Mouse (Mus musculus) kidney, adult 2 months (tissue): ENCODE measurements around the gene Ppp1r3c. TPM values are rescaled to one million over a fixed set of nuclear protein-coding genes. Genes with fewer than 3 reads are reported as not detected.

ENCODE experiments used
- DNase-seq: peaks from one replicate; pipeline ENCODE4 v3.0.0; 2021
- H3K27ac ChIP-seq: fragments of 200-500 bp; 2 replicates; pipeline ENCODE4 v1.5.1; 2012; ENCODE audit warnings: low read depth, low read length, control low read depth, inconsistent platforms; ENCODE audit not compliant: insufficient read depth
- H3K27me3 ChIP-seq: fragments of 200-500 bp; replicated peaks from 2 replicates; pipeline ENCODE4 v1.6.1; 2012; ENCODE audit warnings: mild to moderate bottlenecking, moderate library complexity, low read length, inconsistent platforms; ENCODE audit not compliant: control insufficient read depth, insufficient read depth
- H3K36me3 ChIP-seq: fragments of 200-500 bp; 2 replicates; pipeline ENCODE4 v1.6.1; 2012; ENCODE audit warnings: mild to moderate bottlenecking, moderate library complexity, low read length, inconsistent platforms; ENCODE audit not compliant: control insufficient read depth, insufficient read depth
- H3K4me1 ChIP-seq: fragments of 200-500 bp; 2 replicates; pipeline ENCODE4 v1.6.1; 2011; ENCODE audit warnings: low read length; ENCODE audit not compliant: control insufficient read depth, insufficient read depth
- H3K4me3 ChIP-seq: fragments of 200-500 bp; 2 replicates; pipeline ENCODE4 v1.5.1; 2011; ENCODE audit warnings: mild to moderate bottlenecking, low read depth, low read length, control low read depth; ENCODE audit not compliant: insufficient read depth
- CTCF ChIP-seq: fragments of 200-500 bp; conservative IDR thresholded peaks from 2 replicates; pipeline ENCODE4 v1.5.1; 2011; ENCODE audit warnings: low read depth, mild to moderate bottlenecking, control low read depth, low read length, moderate library complexity, mixed read lengths; ENCODE audit not compliant: insufficient read depth, insufficient read length
- POLR2A ChIP-seq: fragments of 200-500 bp; IDR thresholded peaks from one replicate; pipeline ENCODE4 v1.6.1; 2011; ENCODE audit warnings: low read depth, low read length, control low read depth
- WGBS: fragments of 180-500 bp; shearing (Covaris S2); methylation state at CpG from one replicate; pipeline ENCODE4 v1.1.7; 2018; 5-methylcytosine and 5-hydroxymethylcytosine counted together
- polyA plus RNA-seq: library from polyadenylated mRNA; depleted of rRNA; stranded (reverse); fragments of >200 nt; gene quantifications from 2 replicates; pipeline ENCODE4 v1.2.3, GENCODE M21; 2012

The Ppp1r3c gene
- polyA plus RNA-seq, 1 experiment: 4.6 TPM

- no peak for DNase-seq
- Histone ChIP-seq H3K4me1 (no peaks in the 10 kb centered on the region), H3K36me3 (no peaks in the 10 kb centered on the region), H3K27me3 (no peaks in the 10 kb centered on the region), H3K4me3 (no peak overlapping the region), H3K27ac (no peak overlapping the region)
- 57% methylated on average over 8 of the region's 8 CpGs for WGBS
- TF ChIP-seq POLR2A (no peak), CTCF (no peak)
Observed at GRCm38 (mm10) chr19:36768084-36768483, 31.6 kb upstream of the Ppp1r3c start.

- H3K27me3 ChIP-seq: no peaks in the 10 kb centered on the region
- H3K4me1 ChIP-seq: no peaks in the 10 kb centered on the region
- no peak overlapping the region for H3K4me3 ChIP-seq
- no peak for DNase-seq
- TF ChIP-seq CTCF: no peak
- H3K27ac ChIP-seq: no peak overlapping the region
- WGBS: 81% methylated on average over 5 of the region's 5 CpGs
- H3K36me3 ChIP-seq: no peaks in the 10 kb centered on the region
Observed at GRCm38 (mm10) chr19:36764451-36764850, 28.0 kb upstream of the Ppp1r3c start.

- H3K36me3 ChIP-seq: no peaks in the 10 kb centered on the region
- no peak overlapping the region for H3K27ac ChIP-seq
- DNase-seq: no peak
Observed at GRCm38 (mm10) chr19:36748996-36749395, 12.5 kb upstream of the Ppp1r3c start.

DNA sequence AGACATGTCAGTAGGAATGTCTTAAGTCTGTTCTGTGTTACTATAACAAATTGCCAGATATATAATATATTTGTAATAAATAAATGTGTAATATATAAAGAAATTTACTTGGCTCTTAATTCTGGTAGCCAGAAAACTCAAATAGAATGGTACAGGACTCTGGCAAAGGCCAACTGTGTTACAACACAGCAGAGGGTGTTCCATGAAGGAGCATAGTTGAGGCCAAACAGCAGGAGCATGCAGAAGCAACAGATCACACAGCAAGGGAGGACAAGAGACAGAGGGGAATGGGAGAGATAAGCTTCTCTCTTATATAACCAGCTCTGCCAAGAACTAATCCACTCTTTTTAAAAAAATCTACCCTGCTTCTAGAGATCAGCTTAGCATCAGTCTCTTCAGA is 5.9 kb upstream of the Ppp1r3c start:
- no peaks in the 10 kb centered on the region for H3K27me3 ChIP-seq
- TF ChIP-seq CTCF (no peak), POLR2A (no peak)
- no peak overlapping the region for H3K4me3 ChIP-seq
- H3K27ac ChIP-seq: no peak overlapping the region
- H3K4me1 ChIP-seq: no peaks in the 10 kb centered on the region
- no peaks in the 10 kb centered on the region for H3K36me3 ChIP-seq
- DNase-seq: no peak

More at GRCm38 (mm10) chr19:36748996-36749395, 12.5 kb upstream of the Ppp1r3c start:
- Histone ChIP-seq H3K27me3 (no peaks in the 10 kb centered on the region), H3K4me1 (no peaks in the 10 kb centered on the region), H3K4me3 (no peak overlapping the region)
- TF ChIP-seq POLR2A: no peak
- no peak for TF ChIP-seq CTCF

- 40% methylated on average over 7 of the region's 7 CpGs for WGBS
- Histone ChIP-seq H3K4me1 (no peaks in the 10 kb centered on the region), H3K27ac (no peak overlapping the region), H3K27me3 (no peaks in the 10 kb centered on the region), H3K36me3 (no peaks in the 10 kb centered on the region), H3K4me3 (no peak overlapping the region)
- TF ChIP-seq POLR2A: no peak
- 0 out of 2 replicates have a peak, but pooled peaks have one; percentile 13 for TF ChIP-seq CTCF
- DNase-seq: peak; percentile 22
Observed at GRCm38 (mm10) chr19:36739566-36740211, 3.2 kb upstream of the Ppp1r3c start.

- Histone ChIP-seq H3K4me3 (no peak overlapping the region), H3K27ac (no peak overlapping the region), H3K36me3 (no peaks in the 10 kb centered on the region), H3K4me1 (no peaks in the 10 kb centered on the region), H3K27me3 (no peaks in the 10 kb centered on the region)
- TF ChIP-seq CTCF (peak; percentile 18; the same call in 1 of the 2 replicates), POLR2A (no peak)
- 90% methylated on average over 5 of the region's 5 CpGs for WGBS
- no peak for DNase-seq
Observed at GRCm38 (mm10) chr19:36738009-36738408, 1.6 kb upstream of the Ppp1r3c start.

DNA sequence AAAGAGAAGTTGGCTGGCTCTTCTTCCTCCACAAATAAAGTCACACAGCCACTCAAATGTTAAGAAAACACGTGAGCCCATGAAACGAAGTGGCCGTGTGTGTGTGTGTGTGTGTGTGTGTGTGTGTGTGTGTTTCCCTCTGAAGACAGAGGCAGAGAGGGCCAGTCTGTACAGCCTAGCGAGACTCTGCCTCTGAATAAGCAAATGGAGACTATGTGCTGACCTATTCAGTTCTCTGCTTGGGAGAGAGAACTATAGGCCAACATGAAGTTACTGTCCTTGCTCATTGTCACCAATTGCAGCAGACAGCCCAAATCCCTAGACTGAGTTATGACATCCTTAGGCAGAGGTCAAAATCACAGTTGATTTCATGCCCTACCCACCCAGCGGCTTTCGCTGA is 634 bp upstream of the Ppp1r3c start:
- DNase-seq: no peak
- H3K4me3 ChIP-seq: peak overlapping the region; percentile 40
- no peaks in the 10 kb centered on the region for H3K4me1 ChIP-seq
- H3K36me3 ChIP-seq: no peaks in the 10 kb centered on the region
- H3K27ac ChIP-seq: no peak overlapping the region; the same call in 1 of the 2 replicates
- 33% methylated on average over 6 of the region's 6 CpGs for WGBS
- H3K27me3 ChIP-seq: no peaks in the 10 kb centered on the region
- TF ChIP-seq CTCF (no peak), POLR2A (no peak)
